Mouse (Mus musculus): Measurements from ENCODE around the gene Tmem106a.
"Not testable (repeated sequence)": the region's sequence is repeated elsewhere in the genome, so short reads cannot be mapped to it uniquely, and the experiment has no call there.

DNA sequence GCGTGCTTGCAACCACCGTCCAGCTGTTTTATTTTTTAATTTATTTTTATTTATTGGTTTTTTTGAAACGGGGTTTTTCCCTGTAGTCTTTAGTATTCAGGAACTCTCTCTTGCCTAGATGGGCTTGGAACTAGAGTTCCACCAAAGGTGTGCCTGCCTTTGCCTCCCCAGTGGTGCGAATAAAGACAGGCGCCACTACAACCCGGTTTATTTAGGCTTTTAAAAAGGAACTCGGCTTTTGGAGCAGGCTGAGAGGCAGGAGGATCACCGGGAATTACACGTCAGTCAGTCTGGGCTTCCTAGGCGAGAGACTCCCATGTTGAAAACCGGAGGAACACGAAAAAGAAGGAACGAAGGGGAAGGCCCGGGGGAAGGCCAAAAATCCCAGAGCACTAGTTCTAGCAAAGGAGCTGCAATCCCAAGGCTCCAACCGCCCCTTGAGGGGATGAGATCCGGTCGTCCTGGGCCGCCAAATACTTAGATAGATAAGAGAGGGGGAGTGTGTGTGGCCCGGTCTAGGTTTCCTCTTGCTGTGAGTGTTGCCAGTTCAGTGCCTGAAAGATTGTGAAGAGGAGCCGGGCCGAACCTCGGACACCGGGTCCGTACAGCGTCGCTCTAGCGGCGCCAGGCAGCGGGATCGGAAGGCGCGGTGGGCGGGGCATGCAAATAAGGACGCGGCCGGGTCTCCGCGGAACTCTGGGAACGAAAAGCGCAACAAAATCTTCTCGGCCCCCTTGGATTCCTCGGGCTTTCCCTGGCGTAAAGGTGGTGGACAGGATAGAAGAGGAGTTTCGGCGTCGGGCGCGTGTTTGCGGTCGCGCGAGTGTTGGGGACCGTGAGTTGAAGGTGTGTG is 59.0 kb downstream of the Tmem106a start:
- TF ChIP-seq CHD2 (IDR thresholded peaks at IDR 0.05; ENCODE audit: low read depth, low read length); ZC3H11A (IDR thresholded peaks at IDR 0.05; ENCODE audit: borderline replicate concordance, low read depth, low read length): not testable (repeated sequence)
- TF ChIP-seq HCFC1 (IDR thresholded peaks at IDR 0.05; ENCODE audit: borderline replicate concordance, insufficient read depth, low read length): 0 out of 2 replicates have a peak, but pooled peaks have one; percentile 5

Measured in ES-E14 (cell line).